Mouse (Mus musculus): ENCODE measurements at regions not wholly inside any gene's neighbourhood (a gene's known extent, or its start where the extent isn't known, plus 50 kb on each side); places are given as distances from the start of the nearest gene placed in this dataset.

DNA sequence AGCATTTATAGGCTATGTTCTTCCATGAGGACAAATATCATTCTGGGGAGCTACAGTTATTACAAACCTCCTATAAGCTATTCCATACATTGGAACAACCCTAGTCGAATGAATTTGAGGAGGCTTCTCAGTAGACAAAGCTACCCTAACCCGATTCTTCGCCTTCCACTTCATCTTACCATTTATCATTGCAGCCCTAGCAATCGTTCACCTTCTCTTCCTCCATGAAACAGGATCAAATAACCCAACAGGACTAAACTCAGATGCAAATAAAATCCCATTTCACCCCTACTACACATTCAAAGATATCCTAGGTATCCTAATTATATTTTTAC, 829.6 kb upstream of the Tyrp1 start:
- TF ChIP-seq CTCF (IDR thresholded peaks at IDR 0.05; ENCODE audit: low read depth, low read length): no peak
- no peak for TF ChIP-seq GATA1 (IDR thresholded peaks at IDR 0.05; ENCODE audit: borderline replicate concordance, low read length)
- TF ChIP-seq TAL1 (conservative IDR thresholded peaks at IDR 0.05; ENCODE audit: low read depth, low read length): no peak

All from G1E (cell line).